Mouse (Mus musculus): Measurements from ENCODE around the gene Otog. TPM values are rescaled to one million over a fixed set of nuclear protein-coding genes. Genes with fewer than 3 reads are reported as not detected.

The Otog gene
- polyA plus RNA-seq, 1 experiment from 2014 or later, result not detected

- no peak overlapping the region for H3K27ac ChIP-seq (ENCODE audit: low read depth)
- H3K4me2 ChIP-seq (ENCODE audit: low read depth, low read length), result no peak overlapping the region
- TF ChIP-seq EP300 (IDR thresholded peaks at IDR 0.05; ENCODE audit: low read depth), result no peak
- no peak for TF ChIP-seq CTCF (IDR thresholded peaks at IDR 0.05; ENCODE audit: low read depth)
- 71% methylated on average over 6 of the region's 6 CpGs for WGBS (ENCODE audit: insufficient replicate concordance)
- H3K27me3 ChIP-seq (ENCODE audit: insufficient read depth, low read length), result no peaks in the 10 kb centered on the region
- no peak for ATAC-seq
- no peak for DNase-seq
- no peak overlapping the region for H3K4me3 ChIP-seq (ENCODE audit: low read depth, low read length)
- H3K4me1 ChIP-seq (ENCODE audit: insufficient read depth), result no peaks in the 10 kb centered on the region
- H3K9me3 ChIP-seq (ENCODE audit: low read length), result no peaks in the 10 kb centered on the region
- no peaks in the 10 kb centered on the region for H3K36me3 ChIP-seq (replicated peaks; ENCODE audit: insufficient read depth, low read length)
- no peak overlapping the region for H3K9ac ChIP-seq (replicated peaks)
Observed at GRCm38 (mm10) chr7:46210276-46210675, 30.5 kb upstream of the Otog start.

- WGBS (ENCODE audit: insufficient replicate concordance), result 46% methylated on average over 2 of the region's 2 CpGs
Observed at GRCm38 (mm10) chr7:46216481-46216880, 24.3 kb upstream of the Otog start.

GRCm38 (mm10) chr7:46218415-46218814 is 22.4 kb upstream of the Otog start:
- Histone ChIP-seq H3K4me3 (ENCODE audit: low read depth, low read length) (no peak overlapping the region), H3K4me2 (ENCODE audit: low read depth, low read length) (no peak overlapping the region), H3K36me3 (replicated peaks; ENCODE audit: insufficient read depth, low read length) (no peaks in the 10 kb centered on the region), H3K9me3 (ENCODE audit: low read length) (no peaks in the 10 kb centered on the region), H3K27ac (ENCODE audit: low read depth) (no peak overlapping the region), H3K4me1 (ENCODE audit: insufficient read depth) (no peaks in the 10 kb centered on the region), H3K9ac (replicated peaks) (no peak overlapping the region), H3K27me3 (ENCODE audit: insufficient read depth, low read length) (0 out of 2 replicates have a peak, but pooled peaks cover 7% of the 10 kb centered on the region)
- no peak for TF ChIP-seq EP300 (IDR thresholded peaks at IDR 0.05; ENCODE audit: low read depth)
- no peak for TF ChIP-seq CTCF (IDR thresholded peaks at IDR 0.05; ENCODE audit: low read depth)
- ATAC-seq (no peak), DNase-seq (peak; percentile 52)
- 17% methylated on average over 11 of the region's 11 CpGs for WGBS (ENCODE audit: insufficient replicate concordance)

More at GRCm38 (mm10) chr7:46216481-46216880, 24.3 kb upstream of the Otog start:
- Histone ChIP-seq H3K9ac (replicated peaks) (no peak overlapping the region), H3K36me3 (replicated peaks; ENCODE audit: insufficient read depth, low read length) (no peaks in the 10 kb centered on the region), H3K4me1 (ENCODE audit: insufficient read depth) (no peaks in the 10 kb centered on the region), H3K9me3 (ENCODE audit: low read length) (no peaks in the 10 kb centered on the region), H3K4me2 (ENCODE audit: low read depth, low read length) (no peak overlapping the region), H3K27me3 (ENCODE audit: insufficient read depth, low read length) (0 out of 2 replicates have a peak, but pooled peaks cover 7% of the 10 kb centered on the region), H3K27ac (ENCODE audit: low read depth) (no peak overlapping the region), H3K4me3 (ENCODE audit: low read depth, low read length) (no peak overlapping the region)
- ATAC-seq (no peak), DNase-seq (no peak)
- TF ChIP-seq CTCF (IDR thresholded peaks at IDR 0.05; ENCODE audit: low read depth) (no peak), EP300 (IDR thresholded peaks at IDR 0.05; ENCODE audit: low read depth) (no peak)

- WGBS (ENCODE audit: insufficient replicate concordance), result 63% methylated on average over 8 of the region's 8 CpGs
- no peak overlapping the region for H3K27ac ChIP-seq (ENCODE audit: low read depth)
- no peaks in the 10 kb centered on the region for H3K9me3 ChIP-seq (ENCODE audit: low read length)
- no peaks in the 10 kb centered on the region for H3K36me3 ChIP-seq (replicated peaks; ENCODE audit: insufficient read depth, low read length)
- no peak for TF ChIP-seq EP300 (IDR thresholded peaks at IDR 0.05; ENCODE audit: low read depth)
- DNase-seq (no peak), ATAC-seq (no peak)
- H3K27me3 ChIP-seq (ENCODE audit: insufficient read depth, low read length), result 0 out of 2 replicates have a peak, but pooled peaks cover 7% of the 10 kb centered on the region
- no peak overlapping the region for H3K9ac ChIP-seq (replicated peaks)
- H3K4me1 ChIP-seq (ENCODE audit: insufficient read depth), result no peaks in the 10 kb centered on the region
- H3K4me2 ChIP-seq (ENCODE audit: low read depth, low read length), result no peak overlapping the region
- no peak overlapping the region for H3K4me3 ChIP-seq (ENCODE audit: low read depth, low read length)
Observed at GRCm38 (mm10) chr7:46220591-46221129, 20.1 kb upstream of the Otog start.

- Histone ChIP-seq H3K4me2 (ENCODE audit: low read depth, low read length) (no peak overlapping the region), H3K27me3 (ENCODE audit: insufficient read depth, low read length) (no peaks in the 10 kb centered on the region), H3K36me3 (replicated peaks; ENCODE audit: insufficient read depth, low read length) (no peaks in the 10 kb centered on the region), H3K9me3 (ENCODE audit: low read length) (no peaks in the 10 kb centered on the region), H3K4me1 (ENCODE audit: insufficient read depth) (no peaks in the 10 kb centered on the region), H3K9ac (replicated peaks) (no peak overlapping the region), H3K27ac (ENCODE audit: low read depth) (no peak overlapping the region), H3K4me3 (ENCODE audit: low read depth, low read length) (no peak overlapping the region)
- ATAC-seq (no peak), DNase-seq (peak; percentile 61)
- WGBS (ENCODE audit: insufficient replicate concordance), result 23% methylated on average over 7 of the region's 7 CpGs
- TF ChIP-seq CTCF (IDR thresholded peaks at IDR 0.05; ENCODE audit: low read depth) (peak; percentile 77), EP300 (IDR thresholded peaks at IDR 0.05; ENCODE audit: low read depth) (no peak)
Observed at GRCm38 (mm10) chr7:46226253-46226652, 14.5 kb upstream of the Otog start.

GRCm38 (mm10) chr7:46226936-46227335 is 13.9 kb upstream of the Otog start:
- WGBS (ENCODE audit: insufficient replicate concordance), result 76% methylated on average over 4 of the region's 4 CpGs
- Histone ChIP-seq H3K4me2 (ENCODE audit: low read depth, low read length) (no peak overlapping the region), H3K4me3 (ENCODE audit: low read depth, low read length) (no peak overlapping the region), H3K9me3 (ENCODE audit: low read length) (no peaks in the 10 kb centered on the region), H3K36me3 (replicated peaks; ENCODE audit: insufficient read depth, low read length) (no peaks in the 10 kb centered on the region), H3K27me3 (ENCODE audit: insufficient read depth, low read length) (no peaks in the 10 kb centered on the region), H3K4me1 (ENCODE audit: insufficient read depth) (no peaks in the 10 kb centered on the region), H3K27ac (ENCODE audit: low read depth) (no peak overlapping the region), H3K9ac (replicated peaks) (no peak overlapping the region)
- no peak for TF ChIP-seq EP300 (IDR thresholded peaks at IDR 0.05; ENCODE audit: low read depth)
- no peak for TF ChIP-seq CTCF (IDR thresholded peaks at IDR 0.05; ENCODE audit: low read depth)
- DNase-seq (no peak), ATAC-seq (no peak)

Data from liver, postnatal 0 days (tissue).